Mouse (Mus musculus): ENCODE results near the gene Prr19. TPM values are rescaled to one million over a fixed set of nuclear protein-coding genes. Genes with fewer than 3 reads are reported as not detected.
"Not testable (repeated sequence)": the region's sequence is repeated elsewhere in the genome, so short reads cannot be mapped to it uniquely, and the experiment has no call there.

The Prr19 gene
- polyA plus RNA-seq, 1 experiment from 2014 or later = 1.4 TPM

DNA sequence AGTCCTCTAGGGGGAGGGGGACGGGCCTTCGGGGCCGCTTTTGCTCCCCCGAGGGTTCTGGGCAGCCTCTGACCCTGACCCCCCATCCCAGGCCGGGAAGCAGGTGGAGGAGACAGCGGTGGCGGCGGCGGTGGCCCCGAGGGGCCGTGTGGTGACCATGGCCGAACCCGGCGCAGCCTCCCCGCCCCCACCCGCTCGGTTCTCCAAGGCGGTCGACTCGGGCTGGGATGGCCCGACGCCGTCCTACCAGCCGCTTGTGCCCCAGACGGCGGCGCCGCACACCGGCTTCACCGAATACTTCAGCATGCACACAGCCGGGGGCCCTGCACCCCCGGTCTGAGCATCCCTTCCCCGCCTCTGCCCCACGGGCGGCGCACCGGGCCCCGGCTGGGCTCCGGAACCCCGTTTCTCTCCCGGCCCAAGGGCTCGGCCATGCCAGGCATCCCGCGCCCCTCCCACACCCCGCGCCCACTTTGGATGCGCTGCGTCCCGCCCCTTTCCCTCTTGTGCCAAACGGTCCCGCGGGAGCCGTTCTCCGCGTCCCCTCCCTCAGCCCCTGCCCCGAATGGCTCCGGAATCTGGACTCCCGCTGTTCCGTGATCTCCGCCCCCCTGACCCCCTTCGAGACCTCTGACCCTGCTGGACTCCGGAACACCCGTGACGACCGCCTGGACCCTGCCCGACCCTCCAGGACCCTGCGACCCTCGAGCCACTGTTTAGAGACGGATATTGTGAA, 14.3 kb downstream of the Prr19 start:
- ATAC-seq (ENCODE audit: insufficient number of reproducible peaks, low FRiP score, low TSS enrichment, low read depth) = no peak
- no peaks in the 10 kb centered on the region for H3K36me3 ChIP-seq (ENCODE audit: control insufficient read depth, insufficient read depth, low read length)
- DNase-seq (ENCODE audit: low spot score) = peak; percentile 43
- WGBS = under 1% methylated on average over 58 of the region's 69 CpGs
- H3K4me3 ChIP-seq (ENCODE audit: low read depth, low read length) = peak overlapping the region; percentile 34
- no peaks in the 10 kb centered on the region for H3K9me3 ChIP-seq (ENCODE audit: control insufficient read depth, low read length)
- peak overlapping the region; percentile 83 for H3K4me2 ChIP-seq (ENCODE audit: low read depth, severe bottlenecking)
- peaks cover 18% of the 10 kb centered on the region for H3K4me1 ChIP-seq (ENCODE audit: control insufficient read depth, insufficient read depth, low read length)
- H3K9ac ChIP-seq (ENCODE audit: low read length) = peak overlapping the region; percentile 43; the same call in 1 of the 2 replicates
- H3K27ac ChIP-seq (replicated peaks; ENCODE audit: low read depth, low read length) = no peak overlapping the region
- peaks cover 30% of the 10 kb centered on the region for H3K27me3 ChIP-seq (ENCODE audit: control insufficient read depth, insufficient read depth, low read length)

DNA sequence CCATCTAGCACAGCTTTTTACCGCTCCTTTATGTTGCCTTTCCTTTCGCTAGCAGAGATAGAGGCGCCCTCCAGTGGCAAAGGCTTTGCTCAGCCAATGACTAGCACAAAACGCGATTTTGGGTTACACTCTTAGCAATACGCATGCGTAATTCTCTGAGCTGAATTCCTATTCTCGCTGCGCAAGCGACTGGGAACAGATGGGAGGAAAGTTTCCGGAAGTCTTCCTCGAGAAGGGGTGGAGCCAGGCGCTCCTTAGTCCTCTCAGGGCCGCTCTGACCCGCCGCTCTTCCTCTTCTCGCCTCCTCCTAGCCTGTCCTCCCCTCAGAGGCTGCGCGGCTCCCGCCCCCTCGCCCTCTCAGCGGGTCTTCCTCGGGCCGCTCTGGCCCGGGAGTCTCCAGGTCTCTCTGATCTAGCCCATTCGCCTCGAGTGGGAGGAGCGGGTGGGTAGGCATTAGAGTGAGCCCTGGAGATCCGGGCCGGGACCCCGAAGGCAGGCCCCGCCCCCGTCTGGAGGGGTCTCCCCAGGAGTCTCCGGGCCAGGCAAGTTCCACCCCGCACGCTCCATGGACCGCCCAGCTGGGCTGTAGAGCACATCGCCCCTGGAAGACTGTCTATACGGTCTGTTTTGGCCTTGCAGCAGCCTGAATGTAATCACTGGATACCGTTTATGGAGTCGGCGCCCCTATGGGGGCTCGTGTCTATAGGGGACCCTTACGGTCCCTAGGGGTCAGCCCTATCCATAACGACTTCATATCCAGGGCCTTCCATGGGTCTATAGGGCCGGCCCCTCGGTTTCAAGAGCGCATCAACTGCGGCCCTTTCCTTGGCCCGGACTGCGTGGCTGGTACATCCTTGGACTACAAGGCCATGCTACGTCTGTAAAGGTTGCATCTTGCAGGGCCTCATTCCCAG, 15.6 kb downstream of the Prr19 start, which contains the start of gene Megf8:
Megf8 (plus strand) TSS at position 633 of the 914 bp plus-strand sequence.
- Histone ChIP-seq H3K36me3 (ENCODE audit: control insufficient read depth, insufficient read depth, low read length) (no peaks in the 10 kb centered on the region), H3K9me3 (ENCODE audit: control insufficient read depth, low read length) (no peaks in the 10 kb centered on the region), H3K4me3 (ENCODE audit: low read depth, low read length) (peak within 1 kb of the TSS; percentile 66), H3K27ac (replicated peaks; ENCODE audit: low read depth, low read length) (peak within 1 kb of the TSS; percentile 76), H3K27me3 (ENCODE audit: control insufficient read depth, insufficient read depth, low read length) (peaks cover 30% of the 10 kb centered on the region), H3K4me2 (ENCODE audit: low read depth, severe bottlenecking) (peak within 1 kb of the TSS; percentile 99), H3K4me1 (ENCODE audit: control insufficient read depth, insufficient read depth, low read length) (peaks cover 24% of the 10 kb centered on the region), H3K9ac (ENCODE audit: low read length) (peak within 1 kb of the TSS; percentile 85)
- DNase-seq (ENCODE audit: low spot score) (peak; percentile 97), ATAC-seq (ENCODE audit: insufficient number of reproducible peaks, low FRiP score, low TSS enrichment, low read depth) (peak; percentile 98)
- under 1% methylated on average over 52 of the region's 52 CpGs for WGBS

DNA sequence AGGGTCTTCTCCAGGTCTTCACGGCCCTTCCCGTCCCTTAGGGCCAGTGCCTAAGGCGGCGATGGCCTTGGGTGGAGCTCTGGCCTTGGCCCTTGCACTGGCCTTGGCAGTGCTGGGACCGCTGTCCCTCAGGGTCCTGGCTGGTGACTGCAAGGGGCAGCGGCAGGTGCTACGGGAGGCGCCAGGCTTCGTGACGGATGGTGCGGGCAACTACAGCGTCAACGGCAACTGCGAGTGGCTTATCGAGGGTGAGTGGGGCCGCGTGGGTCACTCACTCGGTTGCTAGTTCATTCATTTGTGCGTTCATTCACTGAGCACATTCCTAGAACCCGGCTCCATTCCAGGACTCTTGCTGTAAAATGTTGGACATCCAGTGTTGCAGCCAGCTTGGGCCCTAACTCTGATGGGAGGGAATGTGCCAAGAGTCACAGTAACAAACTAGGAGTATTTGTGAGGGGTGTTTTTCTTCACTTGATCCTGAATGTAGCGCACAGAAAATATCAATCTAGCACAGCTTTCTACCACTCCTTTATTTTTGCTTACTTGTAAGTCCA, 16.3 kb downstream of the Prr19 start:
- WGBS = 13% methylated on average over 21 of the region's 21 CpGs
- Histone ChIP-seq H3K9me3 (ENCODE audit: control insufficient read depth, low read length) (no peaks in the 10 kb centered on the region), H3K27me3 (ENCODE audit: control insufficient read depth, insufficient read depth, low read length) (peaks cover 28% of the 10 kb centered on the region), H3K4me1 (ENCODE audit: control insufficient read depth, insufficient read depth, low read length) (peaks cover 26% of the 10 kb centered on the region), H3K9ac (ENCODE audit: low read length) (peak overlapping the region; percentile 85), H3K4me3 (ENCODE audit: low read depth, low read length) (peak overlapping the region; percentile 66), H3K27ac (replicated peaks; ENCODE audit: low read depth, low read length) (peak overlapping the region; percentile 76), H3K36me3 (ENCODE audit: control insufficient read depth, insufficient read depth, low read length) (no peaks in the 10 kb centered on the region), H3K4me2 (ENCODE audit: low read depth, severe bottlenecking) (peak overlapping the region; percentile 99)
- DNase-seq (ENCODE audit: low spot score) (no peak), ATAC-seq (ENCODE audit: insufficient number of reproducible peaks, low FRiP score, low TSS enrichment, low read depth) (no peak)

DNA sequence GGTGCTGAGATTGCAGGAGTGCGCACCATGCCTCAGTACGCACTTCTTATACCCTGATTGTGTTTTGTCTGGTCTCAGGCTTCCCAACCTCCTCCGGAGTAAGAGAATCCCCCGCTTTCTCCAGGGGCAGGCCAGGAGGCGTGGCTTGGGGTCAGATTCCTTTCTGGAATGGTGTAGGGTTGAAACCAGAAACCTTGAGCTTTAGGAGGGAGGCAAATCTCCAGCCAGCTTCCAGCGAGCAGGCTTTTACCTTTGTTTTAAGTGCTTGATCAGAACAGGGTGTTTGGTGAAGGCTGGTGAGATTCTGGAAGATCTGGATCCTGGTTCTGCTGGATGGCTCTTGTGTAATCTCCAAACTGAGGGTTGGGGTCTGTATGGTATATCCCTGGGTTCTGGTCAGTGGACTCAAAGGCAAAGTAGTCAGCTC, 20.9 kb downstream of the Prr19 start:
- H3K9me3 ChIP-seq (ENCODE audit: control insufficient read depth, low read length) = no peaks in the 10 kb centered on the region
- no peaks in the 10 kb centered on the region for H3K36me3 ChIP-seq (ENCODE audit: control insufficient read depth, insufficient read depth, low read length)
- H3K27ac ChIP-seq (replicated peaks; ENCODE audit: low read depth, low read length) = peak overlapping the region; percentile 93
- H3K4me3 ChIP-seq (ENCODE audit: low read depth, low read length) = peak overlapping the region; percentile 20
- peak overlapping the region; percentile 32 for H3K4me2 ChIP-seq (ENCODE audit: low read depth, severe bottlenecking)
- DNase-seq (ENCODE audit: low spot score) = peak; percentile 88
- H3K9ac ChIP-seq (ENCODE audit: low read length) = peak overlapping the region; percentile 39; the same call in 1 of the 2 replicates
- WGBS = 1% methylated on average over 6 of the region's 6 CpGs
- peak; percentile 89 for ATAC-seq (ENCODE audit: insufficient number of reproducible peaks, low FRiP score, low TSS enrichment, low read depth)
- peaks cover 19% of the 10 kb centered on the region for H3K4me1 ChIP-seq (ENCODE audit: control insufficient read depth, insufficient read depth, low read length)
- H3K27me3 ChIP-seq (ENCODE audit: control insufficient read depth, insufficient read depth, low read length) = no peaks in the 10 kb centered on the region

DNA sequence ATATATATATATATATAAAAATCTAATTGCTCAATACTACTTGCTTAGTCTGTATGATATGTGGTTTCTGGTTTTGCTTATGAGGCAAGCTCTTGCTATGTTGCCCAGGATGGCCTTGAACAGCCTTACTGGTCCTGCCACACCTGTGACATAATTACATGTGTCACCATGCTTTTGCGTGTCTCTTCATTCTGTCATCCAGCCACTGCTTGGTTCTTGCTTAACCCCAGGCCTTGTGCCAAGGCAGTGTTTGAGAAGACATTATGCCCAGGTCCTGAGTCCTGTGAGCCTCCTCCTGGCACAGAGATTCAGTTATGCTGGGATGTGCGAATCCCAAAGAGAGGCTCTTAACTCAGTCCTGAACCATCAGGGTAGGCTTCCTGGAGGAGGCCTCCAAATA, 22.0 kb downstream of the Prr19 start:
- H3K36me3 ChIP-seq (ENCODE audit: control insufficient read depth, insufficient read depth, low read length) = 0 out of 2 replicates have a peak, but pooled peaks cover 2% of the 10 kb centered on the region
- no peaks in the 10 kb centered on the region for H3K9me3 ChIP-seq (ENCODE audit: control insufficient read depth, low read length)
- no peak overlapping the region for H3K4me3 ChIP-seq (ENCODE audit: low read depth, low read length)
- no peak for DNase-seq (ENCODE audit: low spot score)
- no peaks in the 10 kb centered on the region for H3K27me3 ChIP-seq (ENCODE audit: control insufficient read depth, insufficient read depth, low read length)
- WGBS = 92% methylated on average over 2 of the region's 2 CpGs
- no peak overlapping the region for H3K4me2 ChIP-seq (ENCODE audit: low read depth, severe bottlenecking)
- 0 out of 2 replicates have a peak overlapping the region, but pooled peaks have one; percentile 30 for H3K27ac ChIP-seq (replicated peaks; ENCODE audit: low read depth, low read length)
- H3K9ac ChIP-seq (ENCODE audit: low read length) = no peak overlapping the region
- no peak for ATAC-seq (ENCODE audit: insufficient number of reproducible peaks, low FRiP score, low TSS enrichment, low read depth)
- peaks cover 12% of the 10 kb centered on the region for H3K4me1 ChIP-seq (ENCODE audit: control insufficient read depth, insufficient read depth, low read length)

DNA sequence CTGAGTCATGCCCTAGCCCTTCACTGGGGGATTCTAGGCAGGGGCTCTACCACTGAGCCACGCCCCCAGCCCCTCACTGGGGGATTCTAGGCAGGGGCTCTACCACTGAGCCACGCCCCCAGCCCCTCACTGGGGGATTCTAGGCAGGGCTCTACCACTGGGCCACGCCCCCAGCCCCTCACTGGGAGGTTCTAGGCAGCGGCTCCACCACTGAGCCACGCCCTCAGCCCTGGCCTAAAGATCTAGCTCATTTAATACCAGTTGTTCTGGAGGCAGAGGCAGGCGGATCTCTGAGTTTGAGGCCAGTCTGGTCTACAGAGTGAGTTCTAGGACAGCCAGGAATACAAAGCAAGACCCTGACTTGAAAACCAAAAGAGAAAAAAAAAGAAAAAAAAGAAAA, 24.2 kb downstream of the Prr19 start:
- not testable (repeated sequence) for H3K36me3 ChIP-seq (ENCODE audit: control insufficient read depth, insufficient read depth, low read length); DNase-seq (ENCODE audit: low spot score); ATAC-seq (ENCODE audit: insufficient number of reproducible peaks, low FRiP score, low TSS enrichment, low read depth); H3K9ac ChIP-seq (ENCODE audit: low read length); H3K4me2 ChIP-seq (ENCODE audit: low read depth, severe bottlenecking); H3K9me3 ChIP-seq (ENCODE audit: control insufficient read depth, low read length); H3K27me3 ChIP-seq (ENCODE audit: control insufficient read depth, insufficient read depth, low read length); H3K27ac ChIP-seq (replicated peaks; ENCODE audit: low read depth, low read length); H3K4me3 ChIP-seq (ENCODE audit: low read depth, low read length)
- peaks cover 12% of the 10 kb centered on the region for H3K4me1 ChIP-seq (ENCODE audit: control insufficient read depth, insufficient read depth, low read length)
- WGBS = 92% methylated on average over 5 of the region's 6 CpGs

DNA sequence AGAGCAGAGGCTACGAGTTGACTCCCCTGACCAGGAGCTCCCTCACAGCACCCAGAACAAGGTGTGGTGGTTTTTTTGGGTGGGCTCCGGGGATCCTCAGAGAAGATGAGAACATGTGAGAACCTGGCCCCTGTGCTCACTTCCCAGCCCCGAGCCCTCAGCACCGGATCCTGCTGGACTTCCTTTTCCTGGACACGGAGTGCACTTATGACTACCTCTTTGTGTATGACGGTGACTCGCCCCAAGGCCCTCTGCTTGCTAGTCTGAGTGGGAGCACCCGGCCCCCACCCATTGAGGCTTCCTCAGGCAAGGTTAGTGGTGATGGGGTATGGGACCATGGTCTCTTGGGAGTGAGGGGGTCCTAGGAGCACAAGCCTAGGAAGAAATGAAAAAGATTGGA, 25.0 kb downstream of the Prr19 start:
- DNase-seq (ENCODE audit: low spot score) (no peak), ATAC-seq (ENCODE audit: insufficient number of reproducible peaks, low FRiP score, low TSS enrichment, low read depth) (no peak)
- 88% methylated on average over 8 of the region's 8 CpGs for WGBS
- no peaks in the 10 kb centered on the region for H3K9me3 ChIP-seq (ENCODE audit: control insufficient read depth, low read length)
- H3K27me3 ChIP-seq (ENCODE audit: control insufficient read depth, insufficient read depth, low read length) = no peaks in the 10 kb centered on the region
- peaks cover 12% of the 10 kb centered on the region for H3K4me1 ChIP-seq (ENCODE audit: control insufficient read depth, insufficient read depth, low read length)
- H3K36me3 ChIP-seq (ENCODE audit: control insufficient read depth, insufficient read depth, low read length) = peaks cover 8% of the 10 kb centered on the region; the same call in 1 of the 2 replicates
- no peak overlapping the region for H3K27ac ChIP-seq (replicated peaks; ENCODE audit: low read depth, low read length)
- no peak overlapping the region for H3K9ac ChIP-seq (ENCODE audit: low read length)
- no peak overlapping the region for H3K4me2 ChIP-seq (ENCODE audit: low read depth, severe bottlenecking)
- H3K4me3 ChIP-seq (ENCODE audit: low read depth, low read length) = no peak overlapping the region
